Mouse (Mus musculus) spleen, adult 2 months (tissue): Measurements from ENCODE around the gene Gm49355.

Experiments
- CTCF ChIP-seq: fragments of 200-500 bp; IDR thresholded peaks from 2 replicates; pipeline ENCODE4 v1.5.1; 2011; ENCODE audit warnings: mild to moderate bottlenecking, inconsistent platforms; ENCODE audit not compliant: insufficient read depth, insufficient read length, insufficient replicate concordance; ENCODE audit errors: extremely low read depth
- POLR2A ChIP-seq: fragments of 200-500 bp; IDR thresholded peaks from 2 replicates; pipeline ENCODE4 v1.6.1; 2011; ENCODE audit warnings: low read depth, low read length, inconsistent platforms

GRCm38 (mm10) chr14:12346865-12347600 is 63.3 kb downstream of the Gm49355 start:
- no peak for TF ChIP-seq CTCF
- TF ChIP-seq POLR2A = no peak
